Mouse (Mus musculus): Measurements from ENCODE around the gene Slc39a11. TPM values are rescaled to one million over a fixed set of nuclear protein-coding genes. Genes with fewer than 3 reads are reported as not detected.
A peak's percentile ranks its signal among the peaks of the same experiment; 100 is the strongest.

The Slc39a11 gene
- polyA plus RNA-seq, 1 experiment from 2014 or later = 42.2 TPM

GRCm38 (mm10) chr11:113610266-113610665 is 39.6 kb downstream of the Slc39a11 start:
- Histone ChIP-seq H3K9me3 (no peaks in the 10 kb centered on the region), H3K27ac (replicated peaks) (no peak overlapping the region)

GRCm38 (mm10) chr11:113609581-113609980 is 40.3 kb downstream of the Slc39a11 start:
- H3K36me3 ChIP-seq = no peaks in the 10 kb centered on the region
- no peak overlapping the region for H3K4me3 ChIP-seq
- no peaks in the 10 kb centered on the region for H3K9me3 ChIP-seq
- no peaks in the 10 kb centered on the region for H3K27me3 ChIP-seq
- 77% methylated on average over 5 of the region's 5 CpGs for WGBS
- peaks cover 10% of the 10 kb centered on the region for H3K4me1 ChIP-seq
- H3K4me2 ChIP-seq (replicated peaks) = no peak overlapping the region
- no peak overlapping the region for H3K27ac ChIP-seq (replicated peaks)
- H3K9ac ChIP-seq (replicated peaks) = no peak overlapping the region
- ATAC-seq (replicated peaks) = no peak

More at GRCm38 (mm10) chr11:113610266-113610665, 39.6 kb downstream of the Slc39a11 start:
- Histone ChIP-seq H3K27me3 (no peaks in the 10 kb centered on the region), H3K9ac (replicated peaks) (no peak overlapping the region), H3K4me2 (replicated peaks) (no peak overlapping the region), H3K36me3 (no peaks in the 10 kb centered on the region), H3K4me3 (no peak overlapping the region), H3K4me1 (peaks cover 10% of the 10 kb centered on the region)
- ATAC-seq (replicated peaks) = no peak
- 69% methylated on average over 5 of the region's 5 CpGs for WGBS

GRCm38 (mm10) chr11:113607556-113607955 is 42.3 kb downstream of the Slc39a11 start:
- 96% methylated on average over 12 of the region's 12 CpGs for WGBS
- no peak overlapping the region for H3K4me2 ChIP-seq (replicated peaks)
- H3K9ac ChIP-seq (replicated peaks) = no peak overlapping the region

GRCm38 (mm10) chr11:113601616-113602343 is 48.1 kb downstream of the Slc39a11 start:
- Histone ChIP-seq H3K4me1 (peaks cover 21% of the 10 kb centered on the region), H3K4me2 (replicated peaks) (no peak overlapping the region), H3K36me3 (no peaks in the 10 kb centered on the region), H3K27ac (replicated peaks) (peak overlapping the region; percentile 78), H3K27me3 (no peaks in the 10 kb centered on the region), H3K9me3 (no peaks in the 10 kb centered on the region), H3K9ac (replicated peaks) (0 out of 2 replicates have a peak overlapping the region, but pooled peaks have one; percentile 2), H3K4me3 (no peak overlapping the region)
- 20% methylated on average over 12 of the region's 12 CpGs for WGBS
- ATAC-seq (replicated peaks) = peak; percentile 63

More at GRCm38 (mm10) chr11:113607556-113607955, 42.3 kb downstream of the Slc39a11 start:
- no peaks in the 10 kb centered on the region for H3K9me3 ChIP-seq
- H3K36me3 ChIP-seq = no peaks in the 10 kb centered on the region
- no peak for ATAC-seq (replicated peaks)
- H3K27ac ChIP-seq (replicated peaks) = no peak overlapping the region
- no peaks in the 10 kb centered on the region for H3K27me3 ChIP-seq
- H3K4me3 ChIP-seq = no peak overlapping the region
- peaks cover 10% of the 10 kb centered on the region for H3K4me1 ChIP-seq

GRCm38 (mm10) chr11:113600526-113601245 is 49.2 kb downstream of the Slc39a11 start:
- no peaks in the 10 kb centered on the region for H3K9me3 ChIP-seq
- H3K4me3 ChIP-seq = no peak overlapping the region
- WGBS = 77% methylated on average over 18 of the region's 18 CpGs
- H3K27me3 ChIP-seq = no peaks in the 10 kb centered on the region
- H3K36me3 ChIP-seq = no peaks in the 10 kb centered on the region
- ATAC-seq (replicated peaks) = peak; percentile 26; the same call in 1 of the 2 replicates
- peak overlapping the region; percentile 78 for H3K27ac ChIP-seq (replicated peaks)
- no peak overlapping the region for H3K9ac ChIP-seq (replicated peaks)
- H3K4me2 ChIP-seq (replicated peaks) = no peak overlapping the region
- H3K4me1 ChIP-seq = peaks cover 21% of the 10 kb centered on the region

- H3K27ac ChIP-seq (replicated peaks) = no peak overlapping the region
- WGBS = 91% methylated on average over 3 of the region's 3 CpGs
- no peaks in the 10 kb centered on the region for H3K9me3 ChIP-seq
- peaks cover 21% of the 10 kb centered on the region for H3K4me1 ChIP-seq
- H3K36me3 ChIP-seq = no peaks in the 10 kb centered on the region
- H3K4me3 ChIP-seq = no peak overlapping the region
- no peaks in the 10 kb centered on the region for H3K27me3 ChIP-seq
- no peak overlapping the region for H3K4me2 ChIP-seq (replicated peaks)
- H3K9ac ChIP-seq (replicated peaks) = no peak overlapping the region
- no peak for ATAC-seq (replicated peaks)
These were observed 52.2 kb downstream of the Slc39a11 start for GRCm38 (mm10) chr11:113597632-113598031.

GRCm38 (mm10) chr11:113595144-113595543 is 54.7 kb downstream of the Slc39a11 start:
- Histone ChIP-seq H3K4me3 (no peak overlapping the region), H3K4me1 (no peaks in the 10 kb centered on the region), H3K9me3 (no peaks in the 10 kb centered on the region), H3K4me2 (replicated peaks) (no peak overlapping the region), H3K27ac (replicated peaks) (no peak overlapping the region), H3K27me3 (no peaks in the 10 kb centered on the region), H3K9ac (replicated peaks) (no peak overlapping the region), H3K36me3 (no peaks in the 10 kb centered on the region)
- ATAC-seq (replicated peaks) = no peak
- WGBS = 89% methylated on average over 5 of the region's 5 CpGs

- WGBS = 70% methylated on average over 3 of the region's 3 CpGs
- H3K27me3 ChIP-seq = no peaks in the 10 kb centered on the region
- ATAC-seq (replicated peaks) = no peak
- no peaks in the 10 kb centered on the region for H3K9me3 ChIP-seq
- H3K4me1 ChIP-seq = peaks cover 3% of the 10 kb centered on the region; the same call in 1 of the 2 replicates
- H3K27ac ChIP-seq (replicated peaks) = no peak overlapping the region
- no peak overlapping the region for H3K9ac ChIP-seq (replicated peaks)
- H3K4me3 ChIP-seq = no peak overlapping the region
- no peaks in the 10 kb centered on the region for H3K36me3 ChIP-seq
- H3K4me2 ChIP-seq (replicated peaks) = no peak overlapping the region
These were observed 60.9 kb downstream of the Slc39a11 start for GRCm38 (mm10) chr11:113588936-113589335.

GRCm38 (mm10) chr11:113586423-113586822 is 63.5 kb downstream of the Slc39a11 start:
- Histone ChIP-seq H3K27me3 (no peaks in the 10 kb centered on the region), H3K4me1 (peaks cover 5% of the 10 kb centered on the region; the same call in 1 of the 2 replicates), H3K27ac (replicated peaks) (no peak overlapping the region), H3K36me3 (no peaks in the 10 kb centered on the region), H3K4me3 (no peak overlapping the region), H3K9ac (replicated peaks) (no peak overlapping the region), H3K9me3 (no peaks in the 10 kb centered on the region), H3K4me2 (replicated peaks) (no peak overlapping the region)
- no peak for ATAC-seq (replicated peaks)
- WGBS = 22% methylated on average over 6 of the region's 6 CpGs

- Histone ChIP-seq H3K4me1 (peaks cover 5% of the 10 kb centered on the region; the same call in 1 of the 2 replicates), H3K36me3 (no peaks in the 10 kb centered on the region), H3K9me3 (no peaks in the 10 kb centered on the region), H3K4me2 (replicated peaks) (no peak overlapping the region), H3K27ac (replicated peaks) (peak overlapping the region; percentile 50), H3K9ac (replicated peaks) (no peak overlapping the region), H3K4me3 (no peak overlapping the region), H3K27me3 (no peaks in the 10 kb centered on the region)
- 34% methylated on average over 11 of the region's 11 CpGs for WGBS
- peak; percentile 61; the same call in 1 of the 2 replicates for ATAC-seq (replicated peaks)
These were observed 65.8 kb downstream of the Slc39a11 start for GRCm38 (mm10) chr11:113583879-113584661.

GRCm38 (mm10) chr11:113577221-113577620 is 72.7 kb downstream of the Slc39a11 start:
- no peak overlapping the region for H3K27ac ChIP-seq (replicated peaks)
- no peak overlapping the region for H3K4me2 ChIP-seq (replicated peaks)
- 87% methylated on average over 4 of the region's 4 CpGs for WGBS
- H3K9me3 ChIP-seq = no peaks in the 10 kb centered on the region
- no peaks in the 10 kb centered on the region for H3K36me3 ChIP-seq
- H3K27me3 ChIP-seq = no peaks in the 10 kb centered on the region
- H3K4me1 ChIP-seq = peaks cover 11% of the 10 kb centered on the region
- no peak overlapping the region for H3K4me3 ChIP-seq
- no peak for ATAC-seq (replicated peaks)
- no peak overlapping the region for H3K9ac ChIP-seq (replicated peaks)

GRCm38 (mm10) chr11:113572641-113573040 is 77.2 kb downstream of the Slc39a11 start:
- Histone ChIP-seq H3K9me3 (no peaks in the 10 kb centered on the region), H3K9ac (replicated peaks) (no peak overlapping the region), H3K4me1 (peaks cover 11% of the 10 kb centered on the region), H3K36me3 (no peaks in the 10 kb centered on the region), H3K4me2 (replicated peaks) (no peak overlapping the region), H3K27me3 (no peaks in the 10 kb centered on the region), H3K27ac (replicated peaks) (peak overlapping the region; percentile 19), H3K4me3 (no peak overlapping the region)
- WGBS = 45% methylated on average over 6 of the region's 6 CpGs
- ATAC-seq (replicated peaks) = no peak; the same call in 1 of the 2 replicates

All from forebrain, embryonic 15.5 days (tissue).